Mouse (Mus musculus) ovary, adult 18-20 months (tissue): Measurements from ENCODE around the gene Dnajc24.

Experiments
- DNase-seq: peaks from one replicate; pipeline ENCODE4 v3.0.0; 2022; ENCODE audit warnings: low spot score, mixed read lengths

Gene Dnajc24

GRCm38 (mm10) chr2:106002835-106003739 is at the start of gene Dnajc24:
Gene Dnajc24 (minus strand): TSS chr2:106003549.
- peak; percentile 77 for DNase-seq

DNA sequence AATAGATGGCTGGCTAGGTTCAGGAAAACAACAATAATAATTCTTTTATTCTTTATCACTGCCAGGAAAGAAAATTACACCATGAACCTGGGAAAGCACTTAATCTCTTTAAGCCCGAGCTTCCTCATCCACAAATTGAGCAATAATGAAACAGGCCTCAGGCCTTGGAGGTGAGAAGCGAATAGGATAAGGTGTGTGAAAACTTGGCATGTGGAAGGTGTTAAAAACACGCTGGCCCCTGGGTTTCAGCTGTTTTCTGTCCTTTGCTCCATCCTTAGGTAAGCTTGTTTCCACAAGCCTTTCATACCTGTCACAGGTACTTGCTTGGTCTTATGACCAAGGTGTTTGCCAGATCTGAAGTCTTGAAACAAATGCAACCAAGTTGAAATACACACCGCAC is 43.3 kb upstream of the Dnajc24 start:
- DNase-seq = no peak

DNA sequence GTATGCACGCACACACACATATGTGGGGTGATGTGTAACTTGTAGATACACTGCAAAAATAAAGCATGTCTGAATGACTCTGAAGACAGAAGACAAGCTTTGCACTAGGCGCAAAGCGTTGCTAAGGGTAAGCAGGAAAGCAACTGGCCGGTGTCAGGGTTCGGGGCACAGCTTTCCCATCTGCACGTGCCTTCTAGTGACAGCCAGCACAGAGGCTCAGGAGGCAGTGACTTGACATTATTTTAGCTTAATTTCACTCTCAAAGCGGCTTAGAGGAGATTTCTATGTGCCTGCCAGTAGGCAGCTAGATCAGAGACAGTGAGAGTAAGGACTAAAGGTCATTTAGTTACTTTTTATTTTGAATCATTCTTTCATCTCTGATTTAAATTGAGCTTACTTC is 39.1 kb upstream of the Dnajc24 start:
- no peak for DNase-seq

DNA sequence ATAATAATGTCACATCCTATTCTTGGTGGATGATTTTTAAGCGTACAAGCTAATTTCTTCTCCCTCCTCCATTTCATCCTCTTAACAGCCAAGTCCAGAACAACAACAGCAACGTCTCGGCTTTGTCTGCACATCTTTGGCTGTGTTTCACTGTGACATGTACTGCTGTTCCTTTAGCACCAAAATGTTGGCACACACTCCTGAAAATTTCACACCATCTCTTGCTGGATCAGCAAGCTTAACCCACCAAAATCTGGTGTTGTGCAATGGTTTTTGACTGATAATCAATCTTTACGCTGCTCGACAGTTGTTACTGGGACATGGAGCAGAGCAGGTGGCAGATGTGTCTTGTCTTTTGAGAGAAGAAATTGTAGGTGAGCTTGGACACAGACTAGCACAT is 38.6 kb upstream of the Dnajc24 start:
- no peak for DNase-seq

DNA sequence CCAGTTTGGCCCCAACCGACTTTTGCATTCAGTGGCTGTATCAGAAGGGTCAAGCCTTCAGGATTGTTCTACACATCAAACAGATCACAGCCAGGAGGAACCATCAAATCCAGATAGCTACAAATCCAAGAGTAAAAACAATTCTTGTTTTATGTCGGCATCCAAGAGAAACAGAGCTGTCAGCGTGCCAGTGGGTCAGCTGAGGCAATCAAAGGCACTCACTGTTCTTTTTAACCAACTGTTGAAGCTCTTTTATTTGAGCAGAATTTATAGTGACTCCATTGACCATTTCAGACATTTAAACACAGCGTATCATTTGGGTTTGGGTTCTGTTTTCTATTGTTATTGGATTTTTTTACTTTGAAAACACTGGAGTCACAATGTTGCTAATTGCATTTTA is 34.9 kb upstream of the Dnajc24 start:
- DNase-seq = no peak

DNA sequence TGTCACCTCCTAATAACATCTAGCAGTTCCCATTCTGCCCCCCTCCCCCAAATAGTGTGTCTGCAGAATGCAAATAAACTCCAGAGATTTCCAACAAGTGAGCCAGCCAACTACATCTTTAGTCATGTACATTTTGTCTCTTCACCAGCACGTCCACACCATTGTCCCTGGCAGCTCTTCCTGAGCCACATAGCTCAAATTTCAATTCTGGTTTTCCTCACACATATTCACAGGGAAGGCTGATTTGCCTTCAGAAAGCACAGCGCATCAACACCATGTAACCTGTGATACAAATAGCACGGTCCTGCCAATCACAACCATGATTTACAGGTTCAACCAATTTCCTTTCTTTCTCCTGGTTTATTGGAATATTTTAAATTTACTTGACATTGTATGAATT is 21.5 kb upstream of the Dnajc24 start:
- no peak for DNase-seq

DNA sequence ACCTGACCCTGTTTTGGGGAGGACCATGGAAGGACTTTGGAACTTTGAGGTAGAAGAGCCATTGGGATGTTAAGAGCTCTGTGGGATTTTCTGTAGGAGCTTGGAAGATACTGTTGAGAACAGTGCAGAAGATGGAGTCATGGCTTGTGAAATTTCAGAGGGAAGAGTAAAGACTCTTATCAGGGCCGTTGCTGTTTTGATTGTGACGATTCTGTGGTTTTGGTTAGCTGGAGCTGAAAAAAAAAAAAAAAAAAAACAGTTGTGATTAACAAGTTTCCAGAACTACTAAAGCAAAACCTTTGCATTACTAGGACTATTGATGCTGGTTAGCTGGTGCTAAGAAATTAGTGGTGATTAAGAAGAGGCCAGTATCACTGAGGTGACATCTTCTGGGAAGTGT is 5.1 kb upstream of the Dnajc24 start:
- DNase-seq = no peak

GRCm38 (mm10) chr2:105987999-105988398 is 15.3 kb downstream of the Dnajc24 start:
- no peak for DNase-seq

- no peak for DNase-seq
Observed at GRCm38 (mm10) chr2:105987131-105987530, 16.2 kb downstream of the Dnajc24 start.

DNA sequence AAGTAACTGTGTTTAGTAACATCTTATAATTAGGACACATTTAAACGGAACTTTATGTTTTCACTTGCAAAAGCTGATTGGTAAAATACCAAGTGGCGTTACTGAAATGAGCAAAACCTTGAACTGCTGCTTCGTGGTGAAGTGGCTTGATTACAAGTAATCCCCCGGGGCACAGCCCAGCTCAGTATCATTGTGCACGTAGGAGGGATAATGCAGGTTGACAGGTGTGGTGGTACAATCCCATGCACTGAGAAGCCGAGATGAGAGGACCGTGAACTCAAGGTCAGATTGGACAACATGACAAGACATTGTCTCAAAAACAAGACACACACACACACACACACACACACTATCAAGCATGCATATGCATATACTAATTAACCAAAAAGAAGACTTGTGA is 18.1 kb downstream of the Dnajc24 start:
- DNase-seq = no peak

DNA sequence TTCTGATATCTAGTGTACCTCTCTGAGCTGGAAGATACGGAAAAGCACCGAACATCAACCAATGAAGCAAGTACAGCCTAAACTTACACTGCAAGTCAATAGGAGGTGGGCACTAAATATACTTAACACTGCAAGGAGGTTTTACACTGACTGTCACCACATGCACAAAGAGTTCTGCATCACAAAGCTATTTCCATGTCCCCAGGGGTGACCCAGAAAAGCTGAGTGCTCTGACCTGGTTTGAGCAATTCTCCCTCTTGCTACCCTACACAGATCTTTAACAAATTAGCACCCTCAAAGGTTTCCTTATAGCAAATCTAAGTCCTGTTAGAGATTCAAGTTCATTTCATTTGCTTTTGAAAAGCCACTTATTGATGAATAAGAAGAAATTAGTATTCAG is 25.3 kb downstream of the Dnajc24 start:
- no peak for DNase-seq

- DNase-seq = no peak
Observed at GRCm38 (mm10) chr2:105973941-105974340, 29.4 kb downstream of the Dnajc24 start.

DNA sequence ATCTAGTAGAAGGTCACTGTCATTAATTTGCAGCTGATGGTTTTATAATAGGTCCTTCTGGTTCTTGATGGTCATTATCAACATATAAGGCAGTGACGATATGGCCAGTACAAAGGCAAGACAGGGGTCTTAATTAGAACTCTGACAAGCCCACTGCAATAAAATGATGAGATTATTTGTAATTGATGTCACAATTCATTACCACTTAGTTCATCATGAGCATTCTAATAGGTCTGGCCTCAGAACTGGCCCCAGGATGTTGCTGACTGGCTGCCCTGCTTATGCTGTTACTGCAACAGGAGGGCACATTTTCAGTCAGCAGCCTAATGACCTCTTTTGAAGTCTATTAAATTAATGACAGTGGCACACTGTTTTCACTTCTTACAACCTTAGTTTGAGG is 39.9 kb downstream of the Dnajc24 start:
- DNase-seq = no peak

DNA sequence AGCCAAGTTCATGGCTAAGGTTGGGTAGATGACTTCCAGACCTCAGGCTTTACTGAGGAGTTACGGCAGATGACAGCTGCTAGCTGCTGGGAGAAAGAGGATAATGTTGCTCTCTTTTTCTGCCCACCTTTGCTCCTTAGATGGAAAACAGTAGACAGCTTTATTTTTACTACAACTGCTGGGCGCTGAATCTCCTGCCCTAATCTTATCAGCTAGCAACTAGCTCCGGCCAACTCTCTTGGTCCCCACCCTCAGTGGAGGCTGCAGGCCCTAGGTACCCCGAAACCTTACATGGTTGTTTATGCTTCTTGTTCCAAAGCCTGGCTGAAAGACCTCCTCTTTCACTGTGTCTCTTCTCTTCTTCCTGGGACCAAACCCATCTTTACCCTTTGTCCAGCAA is 49.5 kb downstream of the Dnajc24 start:
- DNase-seq = no peak

GRCm38 (mm10) chr2:105951350-105951940 is 51.9 kb downstream of the Dnajc24 start:
- DNase-seq = no peak

GRCm38 (mm10) chr2:105950131-105950530 is 53.2 kb downstream of the Dnajc24 start:
- DNase-seq = no peak

DNA sequence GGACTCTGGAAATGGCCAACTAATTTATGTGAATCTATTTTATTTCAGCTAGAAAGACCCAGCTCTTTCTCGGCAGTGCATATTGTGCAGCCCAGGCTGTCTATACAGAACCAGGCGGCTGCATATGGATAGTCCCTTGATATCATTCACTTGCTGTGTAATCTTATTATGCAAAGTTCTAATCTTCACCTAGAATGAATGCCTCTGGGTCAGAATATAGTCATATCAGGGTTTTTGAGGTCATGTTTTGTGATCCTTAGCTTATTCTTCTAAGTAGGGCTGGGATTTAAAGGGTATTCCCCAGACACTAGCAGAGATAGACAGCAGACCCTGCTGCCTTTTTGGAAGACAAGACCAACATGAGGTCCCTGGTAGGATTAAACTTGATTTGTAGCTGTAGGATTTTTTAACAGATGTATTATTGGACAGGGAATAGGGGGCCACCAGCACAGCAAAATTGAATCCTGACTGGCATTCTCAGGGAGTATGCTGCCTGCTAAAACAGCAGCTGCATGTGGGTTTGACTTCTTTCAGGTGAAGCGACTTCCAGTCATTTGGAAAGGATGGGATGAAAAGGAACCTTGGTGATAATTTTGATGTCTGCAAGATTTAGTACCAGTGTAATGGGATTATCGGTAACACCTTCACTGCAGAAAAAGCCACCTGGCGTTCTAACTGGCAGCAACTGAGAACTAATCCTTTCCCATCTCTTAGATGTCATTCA is 85.6 kb downstream of the Dnajc24 start:
- DNase-seq = no peak
